Mouse (Mus musculus) neutrophil, adult 5-6 weeks (primary cell): ENCODE measurements around the gene Phxr2. TPM values are rescaled to one million over a fixed set of nuclear protein-coding genes. Genes with fewer than 3 reads are reported as not detected.

Source experiments
- ATAC-seq: fragments of 151-379, 151-347 bp; 2 replicates; pipeline ENCODE4 v1.8.0; 2017; ENCODE audit warnings: mild to moderate bottlenecking, moderate TSS enrichment; ENCODE audit not compliant: insufficient number of reproducible peaks, poor library complexity, low FRiP score, severe bottlenecking; ENCODE audit errors: extremely low read depth
- total RNA-seq: library from RNA; stranded (forward); fragments of 200-1000 nt; gene quantifications from 2 replicates; pipeline ENCODE4 v1.2.3, GENCODE M21; 2017

The Phxr2 gene
- total RNA-seq = 0.93 and 2.2 TPM in 2 replicates

GRCm38 (mm10) chr10:99126225-99126624, at the start of gene Phxr2:
Gene Phxr2, minus strand, starts transcription at chr10:99126325.
- no peak for ATAC-seq

GRCm38 (mm10) chr10:99172906-99173507, 46.9 kb upstream of the Phxr2 start:
- ATAC-seq = no peak

GRCm38 (mm10) chr10:99171961-99172497, 45.9 kb upstream of the Phxr2 start:
- ATAC-seq = peak; percentile 10

GRCm38 (mm10) chr10:99169765-99170129, 43.6 kb upstream of the Phxr2 start:
- peak; percentile 53; the same call in 1 of the 2 replicates for ATAC-seq

- ATAC-seq = peak; percentile 52; the same call in 1 of the 2 replicates
These were observed 43.0 kb upstream of the Phxr2 start for GRCm38 (mm10) chr10:99168840-99169764.

GRCm38 (mm10) chr10:99168404-99168803, 42.3 kb upstream of the Phxr2 start:
- no peak for ATAC-seq

GRCm38 (mm10) chr10:99166392-99166791, 40.3 kb upstream of the Phxr2 start:
- ATAC-seq = no peak

GRCm38 (mm10) chr10:99165751-99166282, 39.7 kb upstream of the Phxr2 start:
- ATAC-seq = no peak

- peak; percentile 41 for ATAC-seq
These were observed 38.8 kb upstream of the Phxr2 start for GRCm38 (mm10) chr10:99164871-99165477.

- no peak for ATAC-seq
These were observed 36.9 kb upstream of the Phxr2 start for GRCm38 (mm10) chr10:99163002-99163401.

- peak; percentile 82 for ATAC-seq
These were observed 36.0 kb upstream of the Phxr2 start for GRCm38 (mm10) chr10:99161987-99162582.

GRCm38 (mm10) chr10:99157697-99158096, 31.6 kb upstream of the Phxr2 start:
- peak; percentile 78 for ATAC-seq

- no peak for ATAC-seq
These were observed 30.7 kb upstream of the Phxr2 start for GRCm38 (mm10) chr10:99156808-99157207.

- ATAC-seq = no peak
These were observed 28.5 kb upstream of the Phxr2 start for GRCm38 (mm10) chr10:99154635-99155034.

- ATAC-seq = peak; percentile 73
These were observed 25.9 kb upstream of the Phxr2 start for GRCm38 (mm10) chr10:99152063-99152462.

- ATAC-seq = no peak
These were observed 25.5 kb upstream of the Phxr2 start for GRCm38 (mm10) chr10:99151580-99151979.

- ATAC-seq = no peak
These were observed 23.9 kb upstream of the Phxr2 start for GRCm38 (mm10) chr10:99150016-99150415.

GRCm38 (mm10) chr10:99146596-99146995, 20.5 kb upstream of the Phxr2 start:
- no peak for ATAC-seq

- ATAC-seq = no peak
These were observed 19.5 kb upstream of the Phxr2 start for GRCm38 (mm10) chr10:99145611-99146010.
